In genomic region chr14:43331362-43331880, GRCm38 (mm10) we compare ENCODE assay signal across 18 mouse cellular contexts. TPM values are rescaled to one million over a fixed set of nuclear protein-coding genes. Genes with fewer than 3 reads are reported as not detected.
"Had no signal": no experiment of that assay in that cellular context is flagged by ENCODE, and none has a peak within 500 bp of the region (broad histone marks: within the 10 kb centered on the region; RNA-seq: fewer than 3 reads in every experiment).

No protein-coding gene starts in this region.

RNA-seq across cellular contexts. Expression of gene 1700001F09Rik, which starts 16.2 kb away (rescaled TPM):
- total RNA-seq: megakaryocyte progenitor cell, adult 5-6 weeks; midbrain, postnatal 0 days; monocyte, adult 5-6 weeks; neutrophil, adult 5-6 weeks had no signal
- polyA plus RNA-seq: liver, postnatal 0 days; lung, adult 2 months; lung, embryonic 15.5 days; lung, postnatal 0 days; macrophage; midbrain, embryonic 11.5 days; midbrain, embryonic 13.5 days; midbrain, embryonic 15.5 days; neural tube, embryonic 12.5 days; neural tube, embryonic 14.5 days; spleen, adult 2 months; stomach, embryonic 15.5 days; thymus, postnatal 0 days; urinary bladder, adult 2 months had no signal

RNA-seq across cellular contexts. Expression of gene Gm8127, which starts 37.8 kb away (rescaled TPM):
- total RNA-seq: megakaryocyte progenitor cell, adult 5-6 weeks; midbrain, postnatal 0 days; monocyte, adult 5-6 weeks; neutrophil, adult 5-6 weeks had no signal
- polyA plus RNA-seq: liver, postnatal 0 days; lung, adult 2 months; lung, embryonic 15.5 days; lung, postnatal 0 days; macrophage; midbrain, embryonic 11.5 days; midbrain, embryonic 13.5 days; midbrain, embryonic 15.5 days; midbrain, postnatal 0 days; neural tube, embryonic 12.5 days; neural tube, embryonic 14.5 days; spleen, adult 2 months; stomach, embryonic 15.5 days; thymus, postnatal 0 days; urinary bladder, adult 2 months had no signal

RNA-seq across cellular contexts. Expression of gene Gm9732, which starts 56.6 kb away (rescaled TPM):
- total RNA-seq: megakaryocyte progenitor cell, adult 5-6 weeks; midbrain, postnatal 0 days; monocyte, adult 5-6 weeks; neutrophil, adult 5-6 weeks had no signal
- polyA plus RNA-seq: liver, postnatal 0 days; lung, adult 2 months; lung, embryonic 15.5 days; lung, postnatal 0 days; macrophage; midbrain, embryonic 11.5 days; midbrain, embryonic 13.5 days; midbrain, embryonic 15.5 days; midbrain, postnatal 0 days; neural tube, embryonic 12.5 days; spleen, adult 2 months; stomach, embryonic 15.5 days; thymus, postnatal 0 days; urinary bladder, adult 2 months had no signal
